Mouse (Mus musculus) stomach, postnatal 0 days (tissue): ENCODE measurements around the gene Lgals8. TPM values are rescaled to one million over a fixed set of nuclear protein-coding genes. Genes with fewer than 3 reads are reported as not detected.
"Not testable (repeated sequence)": the region's sequence is repeated elsewhere in the genome, so short reads cannot be mapped to it uniquely, and the experiment has no call there.

ENCODE experiments used
- ATAC-seq: fragments of 200-750 bp; cut with Nextera tagmentation; 2 replicates; pipeline ENCODE4 v1.8.0; 2017; ENCODE audit not compliant: low FRiP score, low TSS enrichment
- DNase-seq: peaks from one replicate; pipeline ENCODE4 v3.0.0-alpha.2; 2016; ENCODE audit warnings: low spot score
- H3K27ac ChIP-seq: fragments of 300-500 bp; sonication (generic); replicated peaks from 2 replicates; pipeline ENCODE4 v1.5.1; 2014; ENCODE audit warnings: mild to moderate bottlenecking, control low read depth
- H3K27me3 ChIP-seq: fragments of 300-500 bp; sonication (generic); 2 replicates; pipeline ENCODE4 v1.6.1; 2014; ENCODE audit warnings: low read length; ENCODE audit not compliant: control insufficient read depth, insufficient read depth
- H3K36me3 ChIP-seq: fragments of 300-500 bp; sonication (generic); 2 replicates; pipeline ENCODE4 v1.6.1; 2014; ENCODE audit warnings: low read length, mixed read lengths; ENCODE audit not compliant: control insufficient read depth, insufficient read depth
- H3K4me1 ChIP-seq: fragments of 300-500 bp; sonication (generic); replicated peaks from 2 replicates; pipeline ENCODE4 v1.6.1; 2014; ENCODE audit warnings: antibody characterized with exemption; ENCODE audit not compliant: control insufficient read depth, insufficient read depth
- H3K4me2 ChIP-seq: fragments of 300-500 bp; sonication (generic); replicated peaks from 2 replicates; pipeline ENCODE4 v1.6.1; 2014; ENCODE audit warnings: low read depth, mild to moderate bottlenecking, control low read depth, moderate library complexity
- H3K4me3 ChIP-seq: fragments of 300-500 bp; sonication (generic); 2 replicates; pipeline ENCODE4 v1.5.1; 2014; ENCODE audit warnings: low read depth, low read length, control low read depth
- H3K9ac ChIP-seq: fragments of 300-500 bp; sonication (generic); 2 replicates; pipeline ENCODE4 v1.6.1; 2014; ENCODE audit warnings: mild to moderate bottlenecking, low read length, control low read depth, mixed read lengths
- H3K9me3 ChIP-seq: fragments of 300-500 bp; sonication (generic); 2 replicates; pipeline ENCODE4 v1.6.1; 2016; ENCODE audit warnings: low read length; ENCODE audit not compliant: control insufficient read depth
- CTCF ChIP-seq: IDR thresholded peaks from 2 replicates; pipeline ENCODE4 v1.5.1; 2016; ENCODE audit warnings: antibody characterized with exemption, low read depth, mild to moderate bottlenecking, moderate library complexity
- EP300 ChIP-seq: optimal IDR thresholded peaks from 2 replicates; pipeline ENCODE3; 2016; ENCODE audit warnings: antibody characterized with exemption
- WGBS: fragments of 180-500 bp; shearing (Covaris S2); extraction: QIAGEN DNeasy Blood & Tissue Kit; methylation state at CpG from one replicate; pipeline ENCODE4 v1.1.7; 2014; 5-methylcytosine and 5-hydroxymethylcytosine counted together
- polyA plus RNA-seq: library from polyadenylated mRNA; unstranded; fragments of >200 nt; fragmentation: Nextera tagmentation; extraction: Ambion mirVana; gene quantifications from 2 replicates; pipeline ENCODE4 v1.2.1, GENCODE M21; 2015

Lgals8 gene
- polyA plus RNA-seq, 1 experiment from 2014 or later = 24.0 TPM

DNA sequence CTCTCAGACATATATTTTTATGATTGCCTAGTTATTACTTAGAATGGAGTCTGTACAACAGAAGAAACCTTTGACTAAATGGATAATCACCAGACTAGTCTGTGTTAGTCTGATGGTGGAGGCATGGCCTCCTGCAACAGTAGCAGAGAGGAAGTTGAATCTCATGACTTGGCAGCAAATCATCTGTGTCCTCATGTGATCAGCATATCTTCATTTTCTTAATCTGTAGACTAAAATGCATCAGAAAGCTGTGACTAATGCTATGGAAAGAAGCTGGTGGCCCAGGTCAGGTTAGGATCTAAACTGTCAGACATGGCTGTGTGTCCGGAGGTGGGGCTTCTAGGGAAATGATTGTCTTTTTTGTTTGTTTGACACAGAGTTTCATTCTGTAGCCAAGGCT is 3.7 kb upstream of the Lgals8 start:
- Histone ChIP-seq H3K4me1 (no peaks in the 10 kb centered on the region), H3K27me3 (no peaks in the 10 kb centered on the region), H3K4me3 (no peak overlapping the region), H3K4me2 (no peak overlapping the region), H3K9me3 (no peaks in the 10 kb centered on the region), H3K9ac (no peak overlapping the region), H3K27ac (no peak overlapping the region), H3K36me3 (no peaks in the 10 kb centered on the region)
- TF ChIP-seq EP300 = no peak
- no peak for TF ChIP-seq CTCF
- WGBS = 84% methylated on average over 1 of the region's 1 CpGs
- DNase-seq = no peak
- ATAC-seq = no peak

DNA sequence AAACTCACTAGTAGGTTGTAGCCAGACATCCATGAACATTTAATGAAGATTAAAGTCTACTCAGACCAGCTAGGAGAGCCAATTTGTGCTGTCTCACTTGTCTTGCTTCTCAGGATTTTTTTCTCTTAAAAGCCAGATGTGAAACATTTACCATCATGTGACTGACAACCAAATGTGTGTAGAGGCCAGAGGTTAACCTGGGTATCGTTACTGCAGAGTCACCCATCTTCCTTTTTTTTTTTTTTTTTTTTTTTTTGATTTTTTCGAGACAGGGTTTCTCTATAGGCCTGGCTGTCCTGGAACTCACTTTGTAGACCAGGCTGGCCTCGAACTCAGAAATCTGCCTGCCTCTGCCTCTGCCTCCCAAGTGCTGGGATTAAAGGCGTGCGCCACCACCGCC is 585 bp downstream of the Lgals8 start:
- not testable (repeated sequence) for H3K9ac ChIP-seq, H3K4me2 ChIP-seq, H3K4me1 ChIP-seq, H3K27me3 ChIP-seq, ATAC-seq, H3K27ac ChIP-seq, DNase-seq, H3K36me3 ChIP-seq, H3K4me3 ChIP-seq, H3K9me3 ChIP-seq
- 85% methylated on average over 6 of the region's 6 CpGs for WGBS

DNA sequence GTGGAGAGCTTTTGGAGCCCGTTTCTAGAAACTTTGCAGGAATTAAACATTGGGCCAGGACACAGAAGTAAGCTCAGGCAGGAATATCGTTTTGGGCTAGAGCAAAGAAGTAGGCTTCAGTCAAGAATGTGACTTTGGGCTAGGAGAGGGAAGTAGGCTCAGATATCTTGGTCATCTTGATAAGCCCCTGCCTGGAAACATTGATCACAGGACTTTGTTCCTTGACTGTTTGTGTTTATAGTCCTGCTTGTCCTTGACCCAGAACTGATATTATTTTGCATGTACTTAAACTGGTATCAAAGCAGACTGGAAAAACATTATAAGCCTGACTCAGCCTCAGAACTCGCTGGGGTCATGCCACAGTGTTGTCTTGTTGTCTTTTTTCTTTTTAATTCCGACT is 2.1 kb downstream of the Lgals8 start:
- no peaks in the 10 kb centered on the region for H3K9me3 ChIP-seq
- no peak overlapping the region for H3K9ac ChIP-seq
- no peak overlapping the region for H3K27ac ChIP-seq
- H3K4me3 ChIP-seq = no peak overlapping the region
- DNase-seq = no peak
- TF ChIP-seq CTCF = no peak
- no peak for TF ChIP-seq EP300
- no peak for ATAC-seq
- no peak overlapping the region for H3K4me2 ChIP-seq
- no peaks in the 10 kb centered on the region for H3K36me3 ChIP-seq
- H3K27me3 ChIP-seq = no peaks in the 10 kb centered on the region
- H3K4me1 ChIP-seq = no peaks in the 10 kb centered on the region
- WGBS = 79% methylated on average over 4 of the region's 4 CpGs

DNA sequence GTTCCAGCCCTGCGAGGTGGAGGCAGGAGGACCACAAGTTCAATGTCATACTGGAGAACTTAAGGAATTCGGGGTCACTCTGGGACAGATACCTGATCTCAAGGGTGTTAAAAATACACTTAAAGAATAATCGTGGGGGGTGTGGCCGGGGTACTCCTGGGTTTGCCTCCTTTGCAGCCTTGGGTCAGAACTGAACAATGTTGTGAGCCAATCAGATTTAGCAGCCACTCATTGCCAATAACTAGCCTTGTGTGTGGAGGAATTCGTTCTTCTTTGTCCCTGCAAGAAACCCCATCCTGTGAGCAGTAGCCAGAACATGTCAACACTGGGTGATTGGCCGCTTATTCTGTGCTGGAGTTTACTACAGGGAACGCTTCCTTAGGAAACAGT is 3.0 kb downstream of the Lgals8 start:
- Histone ChIP-seq H3K9me3 (no peaks in the 10 kb centered on the region), H3K4me3 (peak overlapping the region; percentile 81), H3K9ac (peak overlapping the region; percentile 89), H3K4me1 (no peaks in the 10 kb centered on the region), H3K4me2 (peak overlapping the region; percentile 75), H3K27ac (peak overlapping the region; percentile 49), H3K27me3 (no peaks in the 10 kb centered on the region), H3K36me3 (no peaks in the 10 kb centered on the region)
- DNase-seq = no peak
- ATAC-seq = peak; percentile 21; the same call in 1 of the 2 replicates
- WGBS = 3% methylated on average over 7 of the region's 7 CpGs
- TF ChIP-seq CTCF = no peak
- no peak for TF ChIP-seq EP300

DNA sequence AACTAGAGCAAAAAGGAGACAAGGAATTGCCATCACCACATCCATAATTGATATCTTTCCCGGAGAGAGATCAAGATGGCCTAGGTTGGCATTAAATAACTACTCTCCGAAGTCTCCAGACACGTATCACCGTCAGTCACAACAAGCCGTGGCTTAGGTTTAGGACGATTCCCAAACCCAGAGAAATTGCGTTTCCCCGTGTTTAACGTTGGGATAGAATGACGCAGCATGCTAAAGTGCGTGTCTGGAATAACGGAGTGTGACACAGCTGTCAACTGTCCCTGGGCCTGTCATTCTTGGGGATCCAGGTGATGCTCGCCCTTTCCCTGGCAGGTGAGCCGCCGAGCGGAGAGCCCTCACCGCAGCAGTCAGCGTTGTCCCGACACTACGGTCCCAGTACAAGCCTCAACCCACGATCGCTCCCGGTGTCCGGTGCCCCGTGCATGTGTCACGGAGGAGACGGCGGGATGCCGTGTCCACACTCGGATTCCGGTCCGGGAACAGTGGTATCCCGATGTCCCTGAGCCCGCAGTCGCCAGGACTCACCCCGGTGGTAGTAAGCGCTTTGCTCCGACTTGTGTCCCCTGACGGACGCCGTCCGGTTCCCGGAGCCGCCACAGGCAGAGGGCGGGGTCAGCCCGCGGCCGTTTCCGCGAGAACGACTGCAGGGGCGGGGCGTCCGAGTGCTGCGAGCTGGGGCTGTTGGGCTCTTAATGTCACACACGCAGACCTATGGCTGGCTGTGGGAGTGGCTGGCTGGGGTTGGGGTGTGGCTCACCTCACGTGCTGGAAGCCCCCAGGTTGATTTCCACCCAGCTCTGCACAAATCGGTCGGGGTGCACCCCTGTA is 3.6 kb downstream of the Lgals8 start:
- peak; percentile 97 for DNase-seq
- Histone ChIP-seq H3K4me2 (peak overlapping the region; percentile 75), H3K27me3 (no peaks in the 10 kb centered on the region), H3K4me3 (peak overlapping the region; percentile 81), H3K9ac (peak overlapping the region; percentile 89), H3K4me1 (no peaks in the 10 kb centered on the region), H3K36me3 (no peaks in the 10 kb centered on the region), H3K27ac (peak overlapping the region; percentile 85), H3K9me3 (no peaks in the 10 kb centered on the region)
- TF ChIP-seq CTCF (no peak; the same call in 1 of the 2 replicates), EP300 (no peak)
- WGBS = under 1% methylated on average over 59 of the region's 59 CpGs
- ATAC-seq = peak; percentile 98

DNA sequence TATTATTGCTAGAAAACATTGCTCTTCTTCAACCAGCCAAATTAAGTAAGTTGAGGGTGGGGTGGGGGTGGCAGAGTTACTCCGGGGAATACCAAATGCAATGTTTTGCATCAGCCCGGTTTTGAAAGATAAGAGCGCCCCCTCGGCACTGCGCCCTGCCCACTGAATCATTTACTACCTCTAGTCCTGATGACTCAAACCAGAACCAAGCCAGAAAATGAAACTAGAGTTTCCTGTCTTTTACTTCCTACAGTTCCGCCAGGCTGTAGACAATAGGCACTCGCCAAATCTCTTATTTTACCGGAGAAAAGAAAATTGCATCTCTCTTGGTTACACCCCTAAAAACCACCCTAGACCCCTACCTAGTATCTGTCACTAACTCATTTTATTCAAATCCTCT is 4.3 kb downstream of the Lgals8 start:
- Histone ChIP-seq H3K4me3 (peak overlapping the region; percentile 81), H3K9me3 (no peaks in the 10 kb centered on the region), H3K27me3 (no peaks in the 10 kb centered on the region), H3K36me3 (no peaks in the 10 kb centered on the region), H3K27ac (peak overlapping the region; percentile 85), H3K4me1 (no peaks in the 10 kb centered on the region), H3K9ac (peak overlapping the region; percentile 89), H3K4me2 (peak overlapping the region; percentile 75)
- ATAC-seq (peak; percentile 58), DNase-seq (peak; percentile 68)
- WGBS = under 1% methylated on average over 8 of the region's 8 CpGs
- TF ChIP-seq EP300 = no peak
- TF ChIP-seq CTCF = peak; percentile 44
